Mouse (Mus musculus): ENCODE data around the gene Phc3.
"Not testable (repeated sequence)": the region's sequence is repeated elsewhere in the genome, so short reads cannot be mapped to it uniquely, and the experiment has no call there.

Gene Phc3

GRCm38 (mm10) chr3:30868625-30869024, 100.6 kb downstream of the Phc3 start:
- DNase-seq (ENCODE audit: extremely low spot score), result no peak

GRCm38 (mm10) chr3:30868176-30868575, 101.0 kb downstream of the Phc3 start:
- DNase-seq (ENCODE audit: extremely low spot score), result no peak

- no peak for DNase-seq (ENCODE audit: extremely low spot score)
These were observed 104.6 kb downstream of the Phc3 start for GRCm38 (mm10) chr3:30864640-30865039.

GRCm38 (mm10) chr3:30863712-30864435, 105.3 kb downstream of the Phc3 start:
- DNase-seq (ENCODE audit: extremely low spot score), result no peak

GRCm38 (mm10) chr3:30860705-30861104, 108.5 kb downstream of the Phc3 start:
- no peak for DNase-seq (ENCODE audit: extremely low spot score)

- not testable (repeated sequence) for DNase-seq (ENCODE audit: extremely low spot score)
These were observed 109.6 kb downstream of the Phc3 start for GRCm38 (mm10) chr3:30859599-30859998.

- peak; percentile 64 for DNase-seq (ENCODE audit: extremely low spot score)
These were observed 113.4 kb downstream of the Phc3 start, which contains the start of gene Gpr160 for GRCm38 (mm10) chr3:30855604-30856458. TSS of gene Gpr160 (plus strand) at chr3:30855950.

GRCm38 (mm10) chr3:30853596-30853995, 115.6 kb downstream of the Phc3 start:
- no peak for DNase-seq (ENCODE audit: extremely low spot score)

- no peak for DNase-seq (ENCODE audit: extremely low spot score)
These were observed 117.8 kb downstream of the Phc3 start for GRCm38 (mm10) chr3:30851422-30851821.
